Mouse (Mus musculus) liver, embryonic 14.5 days (tissue): ENCODE measurements around the gene Ntng1. TPM values are rescaled to one million over a fixed set of nuclear protein-coding genes. Genes with fewer than 3 reads are reported as not detected.

Experiments
- ATAC-seq: fragments of 200-750 bp; cut with Nextera tagmentation; 2 replicates; pipeline ENCODE4 v1.8.0; 2017; ENCODE audit warnings: moderate number of reproducible peaks, mild to moderate bottlenecking, moderate library complexity; ENCODE audit not compliant: insufficient read depth
- DNase-seq, 3 experiments: peaks; one replicate each; pipeline ENCODE4 v3.0.0-alpha.2; 2012 to 2013; ENCODE audit warnings: low read depth in 3 of 3, low spot score in 3 of 3
- H3K27ac ChIP-seq: fragments of 300-500 bp; sonication (generic); 2 replicates; pipeline ENCODE4 v1.5.1; 2014; ENCODE audit warnings: moderate library complexity, mild to moderate bottlenecking, control low read depth, inconsistent platforms
- H3K27me3 ChIP-seq: fragments of 300-500 bp; sonication (generic); 2 replicates; pipeline ENCODE4 v1.6.1; 2014; ENCODE audit warnings: mild to moderate bottlenecking, low read length, moderate library complexity; ENCODE audit not compliant: control insufficient read depth, insufficient read depth
- H3K36me3 ChIP-seq: fragments of 300-500 bp; sonication (generic); replicated peaks from 2 replicates; pipeline ENCODE4 v1.6.1; 2014; ENCODE audit warnings: low read depth; ENCODE audit not compliant: control insufficient read depth, insufficient read depth
- H3K4me1 ChIP-seq, 2 experiments: fragments of 200-500 bp in 1 of 2; fragments of 300-500 bp in 1 of 2; sonication (generic) in 1 of 2; replicated peaks; 2 replicates each; pipeline ENCODE4 v1.6.1; 2012 to 2014; ENCODE audit warnings: antibody characterized with exemption in 1 of 2, inconsistent platforms in 1 of 2, low read length in 1 of 2; ENCODE audit not compliant: control insufficient read depth in 2 of 2, insufficient read depth in 2 of 2
- H3K4me2 ChIP-seq: fragments of 300-500 bp; sonication (generic); 2 replicates; pipeline ENCODE4 v1.6.1; 2014; ENCODE audit warnings: low read depth, mild to moderate bottlenecking, control low read depth, moderate library complexity
- H3K4me3 ChIP-seq, 2 experiments: fragments of 200-500 bp in 1 of 2; fragments of 300-500 bp in 1 of 2; sonication (generic) in 1 of 2; 2 replicates each; pipeline ENCODE4 v1.5.1; 2012 to 2014; ENCODE audit warnings: low read depth in 2 of 2, low read length in 2 of 2, mild to moderate bottlenecking in 2 of 2, control low read depth in 1 of 2, inconsistent platforms in 1 of 2, moderate library complexity in 1 of 2; ENCODE audit not compliant: insufficient read depth in 1 of 2
- H3K9ac ChIP-seq: fragments of 300-500 bp; sonication (generic); replicated peaks from 2 replicates; pipeline ENCODE4 v1.6.1; 2014; ENCODE audit warnings: mild to moderate bottlenecking, control low read depth, moderate library complexity
- H3K9me3 ChIP-seq: fragments of 300-500 bp; sonication (generic); 2 replicates; pipeline ENCODE4 v1.6.1; 2016; ENCODE audit warnings: low read length, mixed read lengths; ENCODE audit not compliant: control insufficient read depth
- CTCF ChIP-seq: IDR thresholded peaks from 2 replicates; pipeline ENCODE4 v1.5.1; 2016; ENCODE audit warnings: antibody characterized with exemption, low read depth, control low read depth
- EP300 ChIP-seq: IDR thresholded peaks from 2 replicates; pipeline ENCODE4 v1.6.1; 2016; ENCODE audit warnings: antibody characterized with exemption, low read depth
- WGBS: fragments of 180-500 bp; shearing (Covaris S2); extraction: QIAGEN DNeasy Blood & Tissue Kit; methylation state at CpG from one replicate; pipeline ENCODE4 v1.1.7; 2014; ENCODE audit not compliant: insufficient replicate concordance; 5-methylcytosine and 5-hydroxymethylcytosine counted together
- polyA plus RNA-seq, 2 experiments: library from polyadenylated mRNA; depleted of rRNA in 1 of 2; stranded (reverse) in 1 of 2; unstranded in 1 of 2; fragments of >200 nt; fragmentation: Nextera tagmentation in 1 of 2; extraction: Ambion mirVana in 1 of 2; gene quantifications; 2 replicates each; pipeline versions ENCODE4 v1.2.1 to v1.2.3; 2012 to 2014

Gene Ntng1
- polyA plus RNA-seq, 2 experiments, result 0.03 to 0.04 TPM

DNA sequence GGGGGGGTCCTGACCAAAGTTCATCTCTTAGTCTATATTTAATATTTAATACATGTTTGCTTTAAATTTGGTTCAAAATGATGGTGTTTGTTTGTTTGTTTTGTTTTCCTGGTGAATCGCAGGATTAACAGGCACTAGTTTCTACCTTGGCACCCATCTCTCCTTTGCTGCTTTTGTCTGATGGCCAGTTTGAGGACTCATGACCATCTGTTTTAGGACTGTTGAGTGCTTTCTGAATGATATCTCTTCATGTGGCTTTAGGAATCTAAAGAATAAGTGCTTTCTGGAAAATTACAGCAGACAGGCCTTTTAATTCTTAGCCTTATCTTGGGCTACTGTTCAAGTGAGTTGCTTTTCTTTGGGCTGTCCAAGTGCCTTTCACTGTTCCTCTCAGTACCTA lies 318.0 kb downstream of the Ntng1 start:
- TF ChIP-seq EP300, result no peak
- no peak for TF ChIP-seq CTCF
- WGBS, result 69% methylated on average over 1 of the region's 1 CpGs

DNA sequence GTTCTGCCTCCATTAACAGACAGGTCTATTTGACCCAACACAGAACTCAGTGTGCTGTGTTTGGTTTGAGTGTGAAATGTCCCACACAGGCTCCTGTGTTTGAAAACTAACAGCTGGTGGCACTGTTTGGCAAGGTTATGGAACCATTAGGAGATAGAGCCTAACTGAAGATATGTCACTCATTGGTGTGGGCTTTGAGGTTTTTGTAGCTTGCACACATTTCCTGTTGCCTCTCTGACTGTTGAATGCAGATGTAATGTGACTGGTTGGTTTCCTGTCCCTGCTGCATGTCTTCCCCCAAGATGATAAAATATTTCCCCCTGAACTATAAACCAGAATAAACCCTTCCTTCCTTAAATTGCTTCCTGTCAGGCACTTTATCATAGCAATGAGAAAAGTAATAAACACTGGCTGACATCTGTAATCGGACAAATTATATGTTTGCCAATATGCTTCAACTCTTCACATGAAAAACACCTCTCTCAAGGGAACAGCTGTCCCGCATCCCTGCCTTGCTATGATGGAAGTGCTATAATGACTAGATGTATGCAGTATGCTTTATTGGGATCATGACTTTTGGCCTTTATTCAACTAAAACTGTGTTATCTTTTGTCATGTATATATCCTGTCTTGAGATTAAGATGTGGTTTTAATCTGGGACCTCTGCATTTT lies 320.9 kb downstream of the Ntng1 start:
- Histone ChIP-seq H3K27me3 (no peaks in the 10 kb centered on the region), H3K36me3 (no peaks in the 10 kb centered on the region), H3K4me1 (no peaks in the 10 kb centered on the region), H3K9me3 (no peaks in the 10 kb centered on the region), H3K27ac (no peak overlapping the region), H3K9ac (no peak overlapping the region), H3K4me3 (no peak overlapping the region), H3K4me2 (no peak overlapping the region)
- TF ChIP-seq CTCF, result no peak
- TF ChIP-seq EP300, result no peak
- ATAC-seq (no peak), DNase-seq (no peak)
- WGBS, result 51% methylated on average over 2 of the region's 2 CpGs

More for the DNA sequence above, 318.0 kb downstream of the Ntng1 start:
- H3K9me3 ChIP-seq, result no peaks in the 10 kb centered on the region
- ATAC-seq, result no peak
- no peaks in the 10 kb centered on the region for H3K36me3 ChIP-seq
- DNase-seq, result no peak
- H3K4me1 ChIP-seq, result no peaks in the 10 kb centered on the region
- H3K27me3 ChIP-seq, result no peaks in the 10 kb centered on the region
- no peak overlapping the region for H3K4me2 ChIP-seq
- no peak overlapping the region for H3K9ac ChIP-seq
- H3K4me3 ChIP-seq, result no peak overlapping the region
- no peak overlapping the region for H3K27ac ChIP-seq

DNA sequence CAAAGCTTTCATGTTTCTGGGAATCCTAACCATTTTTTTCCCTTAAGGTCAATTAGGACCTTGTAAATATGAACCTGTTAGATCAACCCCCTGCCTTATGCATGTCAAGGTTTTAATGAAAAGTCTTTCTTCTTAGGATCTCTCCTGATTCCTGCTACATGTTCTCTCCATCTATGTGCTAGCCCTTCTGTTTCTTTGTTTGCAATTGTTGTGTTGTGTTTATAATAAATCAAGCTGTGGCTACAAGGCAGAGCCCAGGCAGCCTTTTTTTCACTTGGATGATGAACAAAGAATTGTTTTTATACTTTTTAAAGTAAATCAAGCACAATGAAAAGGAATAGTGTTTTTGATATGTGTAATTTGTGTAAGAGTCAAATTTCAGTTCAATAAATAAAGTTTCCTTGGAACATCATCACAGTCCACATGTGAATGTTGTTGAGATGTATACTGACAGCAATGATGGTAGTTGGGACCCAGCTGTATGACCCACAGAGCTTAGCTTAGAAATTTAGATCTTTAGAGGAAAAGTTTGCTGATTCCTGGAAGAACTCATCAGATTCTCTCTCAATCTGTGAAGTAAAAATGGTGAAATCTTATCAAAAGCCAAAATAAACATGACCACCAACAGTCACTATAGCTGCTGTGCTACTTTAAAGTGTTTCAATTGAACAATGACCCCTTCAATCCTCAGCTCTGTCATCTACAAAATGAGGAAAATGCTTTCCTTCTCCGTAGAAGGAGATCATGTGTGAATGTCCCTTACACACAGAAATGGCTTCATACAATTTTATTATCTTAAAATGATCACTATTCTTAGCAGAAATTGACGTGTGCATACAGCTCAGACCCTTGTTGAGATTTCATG lies 324.8 kb downstream of the Ntng1 start:
- H3K27me3 ChIP-seq, result no peaks in the 10 kb centered on the region
- 50% methylated on average over 2 of the region's 2 CpGs for WGBS
- DNase-seq, result no peak
- no peak overlapping the region for H3K4me2 ChIP-seq
- no peaks in the 10 kb centered on the region for H3K36me3 ChIP-seq
- H3K4me3 ChIP-seq, result no peak overlapping the region
- ATAC-seq, result no peak
- no peak overlapping the region for H3K27ac ChIP-seq
- TF ChIP-seq CTCF (no peak), EP300 (no peak)
- no peaks in the 10 kb centered on the region for H3K9me3 ChIP-seq
- H3K4me1 ChIP-seq, result no peaks in the 10 kb centered on the region
- H3K9ac ChIP-seq, result no peak overlapping the region

DNA sequence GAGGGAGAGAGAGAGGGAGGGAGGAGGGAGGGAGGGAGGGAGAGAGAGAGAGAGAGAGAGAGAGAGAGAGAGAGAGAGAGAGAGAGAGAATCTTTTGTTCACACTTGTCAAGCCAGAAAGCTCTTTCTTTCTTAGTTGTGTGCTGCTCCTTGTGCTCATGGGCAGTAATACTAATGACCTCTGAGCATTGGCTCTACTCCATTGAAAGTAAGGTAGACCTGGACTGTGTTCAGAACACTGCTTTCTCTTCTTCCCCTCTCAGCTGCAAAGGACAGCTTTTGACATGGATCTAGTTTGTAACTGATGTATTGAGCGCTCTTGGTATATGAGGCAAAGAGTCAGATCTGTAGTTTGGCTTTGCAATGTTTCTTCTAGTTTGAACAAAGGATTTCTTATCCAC lies 334.7 kb downstream of the Ntng1 start:
- 62% methylated on average over 1 of the region's 1 CpGs for WGBS
- Histone ChIP-seq H3K9me3 (no peaks in the 10 kb centered on the region), H3K4me3 (no peak overlapping the region), H3K4me2 (no peak overlapping the region), H3K27ac (no peak overlapping the region), H3K36me3 (no peaks in the 10 kb centered on the region), H3K27me3 (no peaks in the 10 kb centered on the region), H3K4me1 (no peaks in the 10 kb centered on the region), H3K9ac (no peak overlapping the region)
- TF ChIP-seq CTCF (no peak), EP300 (no peak)
- no peak for DNase-seq
- ATAC-seq, result no peak

DNA sequence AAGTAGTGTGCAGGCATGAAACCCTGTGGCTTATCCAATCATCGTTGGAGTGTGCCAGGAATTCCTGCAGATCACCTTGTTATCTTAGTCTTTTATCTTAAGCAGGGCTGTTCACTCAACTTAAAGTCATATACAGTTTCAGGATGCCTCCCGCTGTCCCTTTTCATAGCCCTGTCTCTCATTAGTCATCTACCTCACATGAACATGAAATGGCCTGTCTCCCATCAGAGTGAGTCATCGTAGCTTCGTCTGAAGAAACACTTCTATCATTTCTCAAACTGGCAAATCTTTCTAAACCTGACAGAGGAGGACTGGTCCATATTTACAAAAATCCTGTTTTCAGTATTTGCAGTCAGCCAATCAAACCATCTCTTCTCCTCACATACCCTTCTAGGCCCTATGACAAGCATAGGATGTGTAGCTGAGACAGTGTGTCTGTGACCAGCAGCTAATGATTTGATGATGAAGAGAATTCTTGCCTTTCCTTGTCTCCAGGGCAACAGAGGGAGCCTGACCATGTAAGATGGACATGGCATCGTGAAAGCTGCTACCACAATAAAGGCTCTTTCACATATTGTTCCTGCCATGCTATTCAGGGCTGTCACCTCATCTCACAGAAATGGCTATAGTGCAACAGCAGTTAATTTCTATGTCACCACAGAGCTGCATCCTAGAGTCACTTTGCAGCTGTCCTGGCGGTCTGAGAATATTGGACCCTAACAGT lies 336.4 kb downstream of the Ntng1 start:
- 53% methylated on average over 6 of the region's 6 CpGs for WGBS
- H3K27ac ChIP-seq, result no peak overlapping the region
- no peak overlapping the region for H3K4me2 ChIP-seq
- no peaks in the 10 kb centered on the region for H3K9me3 ChIP-seq
- H3K4me3 ChIP-seq, result no peak overlapping the region
- H3K9ac ChIP-seq, result no peak overlapping the region
- no peaks in the 10 kb centered on the region for H3K4me1 ChIP-seq
- no peak for DNase-seq
- no peak for ATAC-seq
- H3K27me3 ChIP-seq, result no peaks in the 10 kb centered on the region
- TF ChIP-seq EP300 (no peak), CTCF (no peak)
- H3K36me3 ChIP-seq, result no peaks in the 10 kb centered on the region
